Mouse (Mus musculus) thymus, postnatal 36 days (tissue): ENCODE measurements around the gene Tfe3.
A peak's percentile ranks its signal among the peaks of the same experiment; 100 is the strongest.
"Not testable (repeated sequence)": the region's sequence is repeated elsewhere in the genome, so short reads cannot be mapped to it uniquely, and the experiment has no call there.

Experiments
- DNase-seq, 2 experiments: peaks; one replicate each; pipeline ENCODE4 v3.0.0; 2022; ENCODE audit warnings: mixed read lengths in 2 of 2

The Tfe3 gene

GRCm38 (mm10) chrX:7762137-7762920, at the start of gene Tfe3:
Tfe3 (plus strand) TSS chrX:7762560.
- DNase-seq, result peak; percentile 74 to 86

GRCm38 (mm10) chrX:7713764-7714134, 48.6 kb upstream of the Tfe3 start:
- not testable (repeated sequence) for DNase-seq

- DNase-seq, result peak; percentile 87 to 93
These were observed 48.0 kb upstream of the Tfe3 start, which contains the start of gene Wdr45 for GRCm38 (mm10) chrX:7714135-7714899. Wdr45 (plus strand) TSS chrX:7714333.

GRCm38 (mm10) chrX:7716058-7716457, 46.3 kb upstream of the Tfe3 start:
- not testable (repeated sequence) for DNase-seq

- peak; percentile 59 to 70 for DNase-seq
These were observed 40.7 kb upstream of the Tfe3 start, which contains the start of gene Gm45208 for GRCm38 (mm10) chrX:7721514-7722281. Gm45208 (plus strand) TSS chrX:7722245.

- no peak for DNase-seq
These were observed 40.1 kb upstream of the Tfe3 start for GRCm38 (mm10) chrX:7722282-7722611.

GRCm38 (mm10) chrX:7722691-7723090, 39.7 kb upstream of the Tfe3 start:
- no peak for DNase-seq

GRCm38 (mm10) chrX:7724135-7724534, 38.2 kb upstream of the Tfe3 start:
- no peak for DNase-seq

GRCm38 (mm10) chrX:7725841-7726240, 36.5 kb upstream of the Tfe3 start:
- DNase-seq, result no peak

GRCm38 (mm10) chrX:7727176-7727575, 35.2 kb upstream of the Tfe3 start:
- DNase-seq, result no peak

GRCm38 (mm10) chrX:7728215-7728921, 34.0 kb upstream of the Tfe3 start, which contains the start of gene Praf2:
Praf2 (plus strand) TSS chrX:7728439.
- DNase-seq, result peak; percentile 61 to 75

GRCm38 (mm10) chrX:7728922-7729265, 33.5 kb upstream of the Tfe3 start:
- no peak for DNase-seq

GRCm38 (mm10) chrX:7733571-7734156, 28.7 kb upstream of the Tfe3 start:
- peak; percentile 79 to 82 for DNase-seq

- no peak for DNase-seq
These were observed 22.9 kb upstream of the Tfe3 start for GRCm38 (mm10) chrX:7739336-7740081.

GRCm38 (mm10) chrX:7740082-7740819, 22.1 kb upstream of the Tfe3 start:
- no peak for DNase-seq

GRCm38 (mm10) chrX:7741103-7741502, 21.3 kb upstream of the Tfe3 start:
- no peak for DNase-seq

GRCm38 (mm10) chrX:7743470-7743869, 18.9 kb upstream of the Tfe3 start:
- DNase-seq, result no peak

- no peak for DNase-seq
These were observed 17.4 kb upstream of the Tfe3 start for GRCm38 (mm10) chrX:7744940-7745339.

- DNase-seq, result no peak
These were observed 16.9 kb upstream of the Tfe3 start for GRCm38 (mm10) chrX:7745429-7745828.

GRCm38 (mm10) chrX:7750432-7751116, 11.8 kb upstream of the Tfe3 start, which contains the start of gene Ccdc120:
Ccdc120 (minus strand) TSS chrX:7750905.
- DNase-seq, result peak; percentile 39 to 44
